Mouse (Mus musculus): Measurements from ENCODE around the gene Vps13c.

Vps13c gene

GRCm38 (mm10) chr9:68022311-68023043 lies 182.3 kb downstream of the Vps13c start:
- no peak for DNase-seq

- peak; percentile 38 for DNase-seq
Observed at GRCm38 (mm10) chr9:68028631-68029030, 188.4 kb downstream of the Vps13c start.

- DNase-seq: no peak
Observed at GRCm38 (mm10) chr9:68033771-68034170, 193.6 kb downstream of the Vps13c start.

Measured in right cerebral cortex, adult 18-20 months (tissue).